Mouse (Mus musculus) heart, adult 18-20 months (tissue): ENCODE data around the gene Ppp1r3e. TPM values are rescaled to one million over a fixed set of nuclear protein-coding genes. Genes with fewer than 3 reads are reported as not detected.

ENCODE experiments used
- total RNA-seq, 2 experiments: library from RNA; stranded (reverse); gene quantifications; 2 replicates each; pipeline ENCODE4 v1.2.3; 2021

The Ppp1r3e gene
- total RNA-seq, 2 experiments from 2014 or later, result 3.3 to 3.4 TPM

Other genes with a start within 250 kb of the Ppp1r3e start
- gene Gm17606, start 236.6 kb downstream of the Ppp1r3e start, total RNA-seq, result not detected
- gene Cdh24, start 236.2 kb downstream of the Ppp1r3e start, total RNA-seq, result under 1 TPM; 0.12 to 0.59 TPM
- gene 1700123O20Rik, start 191.3 kb downstream of the Ppp1r3e start, total RNA-seq, result 10 to 100 TPM; 15.4 to 15.5 TPM
- gene Acin1, start 190.6 kb downstream of the Ppp1r3e start, total RNA-seq, result 10 to 100 TPM; 64.7 to 81.3 TPM
- not detected for gene Gm29776, start 178.7 kb downstream of the Ppp1r3e start, total RNA-seq
- not detected for gene Cebpe, start 165.4 kb downstream of the Ppp1r3e start, total RNA-seq
- 1 to 10 TPM; 3.1 to 3.3 TPM for gene Slc7a8, start 95.6 kb downstream of the Ppp1r3e start, total RNA-seq
- gene Rnf212b, start 63.4 kb downstream of the Ppp1r3e start, total RNA-seq, result under 1 TPM; 0.36 to 0.57 TPM
- 1 to 10 TPM; 4.7 to 5.5 TPM for gene Homez, start 6.6 kb downstream of the Ppp1r3e start, total RNA-seq
- gene Bcl2l2, start 5.8 kb upstream of the Ppp1r3e start, total RNA-seq, result 10 to 100 TPM; 42.4 to 44.1 TPM
- 1 to 10 TPM; 6.6 to 9.0 TPM for gene Gm20521, start 5.9 kb upstream of the Ppp1r3e start, total RNA-seq
- 10 to 100 TPM; 39.1 to 46.9 TPM for gene Pabpn1, start 14.9 kb upstream of the Ppp1r3e start, total RNA-seq
- gene Slc22a17, start 35.6 kb upstream of the Ppp1r3e start, total RNA-seq, result 1 to 10 TPM; 1.9 to 2.5 TPM
- gene Efs, start 48.6 kb upstream of the Ppp1r3e start, total RNA-seq, result 1 to 10 TPM; 1.7 to 2.0 TPM
- gene Il25, start 55.1 kb upstream of the Ppp1r3e start, total RNA-seq, result not detected
- gene Cmtm5, start 58.7 kb upstream of the Ppp1r3e start, total RNA-seq, result under 1 TPM in 1 of 2 experiments, not detected in 1; 0.44 TPM
- gene Myh6, start 89.4 kb upstream of the Ppp1r3e start, total RNA-seq, result over 10,000 TPM; 21,244 to 21,975 TPM
- gene Gm17428, start 99.4 kb upstream of the Ppp1r3e start, total RNA-seq, result not detected
- 1,000 to 10,000 TPM; 1,849 to 2,242 TPM for gene Myh7, start 117.1 kb upstream of the Ppp1r3e start, total RNA-seq
- 10 to 100 TPM; 27.7 to 31.1 TPM for gene Ngdn, start 137.9 kb upstream of the Ppp1r3e start, total RNA-seq
- 1 to 10 TPM; 4.5 to 5.0 TPM for gene Zfhx2, start 214.8 kb upstream of the Ppp1r3e start, total RNA-seq
- 10 to 100 TPM; 11.3 to 12.9 TPM for gene Thtpa, start 217.2 kb upstream of the Ppp1r3e start, total RNA-seq
- gene Ap1g2, start 229.0 kb upstream of the Ppp1r3e start, total RNA-seq, result 1 to 10 TPM; 3.3 to 8.3 TPM
- gene Jph4, start 239.4 kb upstream of the Ppp1r3e start, total RNA-seq, result under 1 TPM in 1 of 2 experiments, not detected in 1; 0.08 TPM